Mouse (Mus musculus) ES-E14 (cell line): ENCODE data around the gene Poln. TPM values are rescaled to one million over a fixed set of nuclear protein-coding genes. Genes with fewer than 3 reads are reported as not detected.

Experiments
- DNase-seq: peaks from one replicate; pipeline ENCODE4 v3.0.0-alpha.2; 2013; ENCODE audit warnings: low read depth, low spot score
- H3K27ac ChIP-seq: 2 replicates; pipeline ENCODE4 v1.5.1; 2012; ENCODE audit warnings: low read depth, mild to moderate bottlenecking, low read length, moderate library complexity, mixed read lengths; ENCODE audit not compliant: poor library complexity, insufficient read depth, severe bottlenecking
- H3K36me3 ChIP-seq: 2 replicates; pipeline ENCODE4 v1.6.1; 2012; ENCODE audit warnings: mild to moderate bottlenecking, low read length, moderate library complexity, mixed read lengths; ENCODE audit not compliant: control insufficient read depth, poor library complexity, insufficient read depth, severe bottlenecking
- H3K4me1 ChIP-seq, 2 experiments: fragments of 150-350 bp in 1 of 2; sonication (generic) in 1 of 2; 2 replicates each; pipeline ENCODE4 v1.6.1; 2012; ENCODE audit warnings: low read length in 2 of 2, mild to moderate bottlenecking in 1 of 2, mixed read lengths in 1 of 2; ENCODE audit not compliant: control insufficient read depth in 2 of 2, insufficient read depth in 2 of 2, poor library complexity in 1 of 2
- H3K4me3 ChIP-seq, 2 experiments: fragments of 150-350 bp in 1 of 2; sonication (generic) in 1 of 2; 2 replicates each; pipeline ENCODE4 v1.5.1; 2012; ENCODE audit warnings: low read length in 2 of 2, low read depth in 1 of 2, mild to moderate bottlenecking in 1 of 2, mixed read lengths in 1 of 2; ENCODE audit not compliant: insufficient read depth in 1 of 2, poor library complexity in 1 of 2, severe bottlenecking in 1 of 2
- H3K9ac ChIP-seq: 2 replicates; pipeline ENCODE4 v1.6.1; 2012; ENCODE audit warnings: low read depth, mild to moderate bottlenecking, low read length, mixed read lengths; ENCODE audit not compliant: poor library complexity, insufficient read depth, severe bottlenecking
- H3K9me3 ChIP-seq: fragments of 150-350 bp; sonication (generic); 2 replicates; pipeline ENCODE4 v1.6.1; 2012; ENCODE audit warnings: low read depth, mild to moderate bottlenecking, low read length; ENCODE audit not compliant: control insufficient read depth, insufficient read depth
- CHD2 ChIP-seq: IDR thresholded peaks from 2 replicates; pipeline ENCODE4 v1.6.1; 2014; ENCODE audit warnings: mild to moderate bottlenecking, low read depth, low read length, inconsistent platforms
- HCFC1 ChIP-seq: IDR thresholded peaks from 2 replicates; pipeline ENCODE4 v1.6.1; 2012; ENCODE audit warnings: low read length, inconsistent platforms, borderline replicate concordance; ENCODE audit not compliant: insufficient read depth
- MAFK ChIP-seq: IDR thresholded peaks from 2 replicates; pipeline ENCODE4 v1.6.1; 2014; ENCODE audit warnings: mild to moderate bottlenecking, low read depth, low read length, inconsistent platforms; ENCODE audit not compliant: insufficient read depth
- ZC3H11A ChIP-seq: IDR thresholded peaks from 2 replicates; pipeline ENCODE4 v1.6.1; 2012; ENCODE audit warnings: low read depth, mild to moderate bottlenecking, inconsistent platforms, low read length, borderline replicate concordance
- ZNF384 ChIP-seq: IDR thresholded peaks from 2 replicates; pipeline ENCODE4 v1.6.1; 2012; ENCODE audit warnings: low read depth, low read length, inconsistent platforms
- in situ Hi-C, 2 experiments: fragments of 600-800 bp; cut with MboI; formaldehyde crosslinking; loops; one replicate each; pipeline ENCODE4 v1.15.1; 2025; ENCODE audit warnings: low sequenced_read_pairs in 2 of 2, inconsistent platforms in 1 of 2; ENCODE audit not compliant: unreplicated experiment in 2 of 2
- total RNA-seq: library from RNA; depleted of rRNA; stranded (reverse); fragments of 300-350 nt; gene quantifications from 2 replicates; pipeline ENCODE4 v1.2.3, GENCODE M21; 2012

Gene Poln
- total RNA-seq, 1 experiment, result 0.18 TPM

- no peak overlapping the region for H3K27ac ChIP-seq
- peaks cover 0 to 2% of the 10 kb centered on the region in 2 experiments; a peak in 1 of 4 replicates for H3K4me1 ChIP-seq
- DNase-seq, result no peak
- no peak overlapping the region for H3K9ac ChIP-seq
- no peaks in the 10 kb centered on the region; the same call in 1 of the 2 replicates for H3K36me3 ChIP-seq
- in situ Hi-C loops, result no loop called here
- H3K9me3 ChIP-seq, result no peaks in the 10 kb centered on the region
- TF ChIP-seq ZNF384, result no peak
- TF ChIP-seq CHD2, result no peak
- TF ChIP-seq ZC3H11A, result no peak
- no peak for TF ChIP-seq MAFK
- TF ChIP-seq HCFC1, result no peak
- H3K4me3 ChIP-seq, result peak overlapping the region; percentile 68 to 70; a peak in 2 of 4 replicates
These were observed 171.3 kb downstream of the Poln start for GRCm38 (mm10) chr5:33997829-33998504.

GRCm38 (mm10) chr5:33997051-33997741 lies 172.1 kb downstream of the Poln start:
- H3K9ac ChIP-seq, result peak overlapping the region; percentile 77
- no peak overlapping the region for H3K27ac ChIP-seq
- H3K9me3 ChIP-seq, result no peaks in the 10 kb centered on the region
- no peak for DNase-seq
- in situ Hi-C loops, result no loop called here
- H3K4me3 ChIP-seq, result peak overlapping the region; percentile 68 to 70
- no peak for TF ChIP-seq ZNF384
- TF ChIP-seq CHD2, result no peak
- no peak for TF ChIP-seq ZC3H11A
- TF ChIP-seq MAFK, result no peak
- TF ChIP-seq HCFC1, result no peak
- no peaks in the 10 kb centered on the region; the same call in 1 of the 2 replicates for H3K36me3 ChIP-seq
- peaks cover 0 to 2% of the 10 kb centered on the region in 2 experiments; a peak in 1 of 4 replicates for H3K4me1 ChIP-seq

GRCm38 (mm10) chr5:33996694-33997045 lies 172.6 kb downstream of the Poln start:
- Histone ChIP-seq H3K27ac (no peak overlapping the region), H3K4me3 (peak overlapping the region; percentile 70 to 79; a peak in 3 of 4 replicates), H3K9ac (peak overlapping the region; percentile 77), H3K36me3 (no peaks in the 10 kb centered on the region; the same call in 1 of the 2 replicates), H3K9me3 (no peaks in the 10 kb centered on the region), H3K4me1 (peaks cover 0 to 2% of the 10 kb centered on the region in 2 experiments; a peak in 1 of 4 replicates)
- TF ChIP-seq ZNF384 (no peak), CHD2 (no peak)
- in situ Hi-C loops, result no loop called here
- no peak for DNase-seq

GRCm38 (mm10) chr5:33995843-33996693 lies 173.2 kb downstream of the Poln start, which contains the start of gene Nat8l:
Gene Nat8l, plus strand, starts transcription at chr5:33995984.
- DNase-seq, result no peak
- TF ChIP-seq MAFK (no peak), ZC3H11A (no peak), ZNF384 (no peak), HCFC1 (no peak), CHD2 (no peak)

More at GRCm38 (mm10) chr5:33995843-33996693, 173.2 kb downstream of the Poln start, which contains the start of gene Nat8l:
- H3K9me3 ChIP-seq, result no peaks in the 10 kb centered on the region
- H3K4me3 ChIP-seq, result peak within 1 kb of the TSS; percentile 70 to 79
- H3K9ac ChIP-seq, result peak within 1 kb of the TSS; percentile 77
- H3K36me3 ChIP-seq, result no peaks in the 10 kb centered on the region; the same call in 1 of the 2 replicates
- peaks cover 0 to 2% of the 10 kb centered on the region in 2 experiments; a peak in 1 of 4 replicates for H3K4me1 ChIP-seq
- H3K27ac ChIP-seq, result no peak within 1 kb of the TSS
- in situ Hi-C loops, result no loop called here
